Mouse (Mus musculus): Measurements from ENCODE around the gene Haspin. TPM values are rescaled to one million over a fixed set of nuclear protein-coding genes. Genes with fewer than 3 reads are reported as not detected.

The Haspin gene
- polyA plus RNA-seq, 1 experiment from 2014 or later = 12.5 TPM

- no peak overlapping the region for H3K4me3 ChIP-seq (replicated peaks; ENCODE audit: low read length)
- no peaks in the 10 kb centered on the region for H3K27me3 ChIP-seq (ENCODE audit: control insufficient read depth, insufficient read depth, low read length)
- 57% methylated on average over 5 of the region's 5 CpGs for WGBS
- H3K27ac ChIP-seq (ENCODE audit: low read length) = no peak overlapping the region
- H3K4me1 ChIP-seq (ENCODE audit: control insufficient read depth, insufficient read depth, low read length) = no peaks in the 10 kb centered on the region
- no peaks in the 10 kb centered on the region for H3K36me3 ChIP-seq (ENCODE audit: control insufficient read depth, insufficient read depth, low read length)
- H3K4me2 ChIP-seq (ENCODE audit: low read depth, low read length) = no peak overlapping the region
- no peak for ATAC-seq (ENCODE audit: insufficient read depth, low FRiP score)
- H3K9ac ChIP-seq (ENCODE audit: low read length) = no peak overlapping the region
- H3K9me3 ChIP-seq (replicated peaks; ENCODE audit: control insufficient read depth, low read length) = no peaks in the 10 kb centered on the region
Measured at GRCm38 (mm10) chr11:73098860-73099259, 39.2 kb downstream of the Haspin start.

DNA sequence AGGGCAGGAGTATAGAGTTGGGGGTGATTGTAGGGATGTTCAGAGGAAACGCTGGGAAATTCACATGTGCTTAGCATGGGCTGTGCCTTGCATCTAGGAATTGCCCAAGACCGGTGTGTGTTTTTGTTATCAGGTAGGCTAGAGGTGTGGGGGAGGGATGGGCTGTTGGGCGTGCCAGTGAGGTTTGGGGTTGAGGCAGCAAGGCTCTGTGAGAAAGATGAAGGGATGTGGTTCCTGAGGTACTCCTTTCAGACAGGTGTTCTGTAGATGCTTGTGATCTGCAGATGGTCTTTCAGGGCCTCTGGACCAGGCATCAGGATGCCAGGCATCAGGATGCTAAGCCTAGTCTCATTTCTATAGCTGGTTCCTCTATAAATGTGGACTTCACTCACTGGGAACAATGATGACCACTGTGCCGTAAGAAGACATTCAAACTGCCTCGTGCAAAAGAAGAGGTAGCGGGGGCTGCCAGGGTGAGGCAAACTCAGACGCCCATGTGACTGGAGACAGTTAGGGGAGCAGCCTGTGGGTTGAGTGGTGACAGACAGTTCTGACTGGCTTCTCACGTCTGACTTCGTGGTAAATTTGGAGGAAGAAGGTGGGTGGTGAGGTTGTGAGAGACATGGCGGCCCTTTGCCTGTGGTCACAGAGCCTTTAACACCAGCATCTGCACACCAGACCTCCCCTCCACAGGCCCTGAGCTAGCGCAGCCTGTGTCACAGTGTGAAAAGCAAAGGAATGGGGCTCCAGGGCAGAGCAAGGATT, 43.7 kb downstream of the Haspin start:
- no peaks in the 10 kb centered on the region for H3K27me3 ChIP-seq (ENCODE audit: control insufficient read depth, insufficient read depth, low read length)
- H3K4me2 ChIP-seq (ENCODE audit: low read depth, low read length) = no peak overlapping the region
- H3K9ac ChIP-seq (ENCODE audit: low read length) = no peak overlapping the region
- no peaks in the 10 kb centered on the region for H3K9me3 ChIP-seq (replicated peaks; ENCODE audit: control insufficient read depth, low read length)
- ATAC-seq (ENCODE audit: insufficient read depth, low FRiP score) = no peak
- 70% methylated on average over 11 of the region's 11 CpGs for WGBS
- no peaks in the 10 kb centered on the region for H3K36me3 ChIP-seq (ENCODE audit: control insufficient read depth, insufficient read depth, low read length)
- no peak overlapping the region for H3K4me3 ChIP-seq (replicated peaks; ENCODE audit: low read length)
- H3K27ac ChIP-seq (ENCODE audit: low read length) = no peak overlapping the region
- no peaks in the 10 kb centered on the region for H3K4me1 ChIP-seq (ENCODE audit: control insufficient read depth, insufficient read depth, low read length)

- 65% methylated on average over 7 of the region's 7 CpGs for WGBS
- H3K4me3 ChIP-seq (replicated peaks; ENCODE audit: low read length) = no peak overlapping the region
- ATAC-seq (ENCODE audit: insufficient read depth, low FRiP score) = no peak
Measured at GRCm38 (mm10) chr11:73092877-73093276, 45.2 kb downstream of the Haspin start.

DNA sequence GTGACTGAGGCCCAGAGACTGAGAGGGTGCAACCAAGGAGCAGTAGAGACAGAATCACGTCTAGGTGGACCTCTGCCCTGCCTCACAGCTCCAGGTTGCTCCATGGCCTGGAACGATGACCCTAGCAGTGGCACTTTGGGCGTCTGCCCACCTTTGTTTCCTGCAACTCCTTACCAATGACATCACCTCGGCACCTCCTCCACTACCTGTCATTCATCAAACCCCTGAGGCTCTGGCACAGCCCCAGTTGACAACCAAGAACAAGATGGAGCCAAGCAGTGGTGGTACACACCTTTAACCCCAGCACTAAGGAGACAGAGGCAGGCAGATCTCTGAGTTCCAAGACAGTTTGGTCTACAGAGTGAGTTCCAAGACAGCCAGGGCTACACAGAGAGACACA, 46.0 kb downstream of the Haspin start:
- Histone ChIP-seq H3K36me3 (ENCODE audit: control insufficient read depth, insufficient read depth, low read length) (no peaks in the 10 kb centered on the region), H3K27me3 (ENCODE audit: control insufficient read depth, insufficient read depth, low read length) (no peaks in the 10 kb centered on the region), H3K4me3 (replicated peaks; ENCODE audit: low read length) (no peak overlapping the region), H3K9ac (ENCODE audit: low read length) (no peak overlapping the region), H3K4me2 (ENCODE audit: low read depth, low read length) (no peak overlapping the region), H3K27ac (ENCODE audit: low read length) (no peak overlapping the region), H3K4me1 (ENCODE audit: control insufficient read depth, insufficient read depth, low read length) (no peaks in the 10 kb centered on the region), H3K9me3 (replicated peaks; ENCODE audit: control insufficient read depth, low read length) (no peaks in the 10 kb centered on the region)
- WGBS = 72% methylated on average over 4 of the region's 4 CpGs
- no peak for ATAC-seq (ENCODE audit: insufficient read depth, low FRiP score)

More at GRCm38 (mm10) chr11:73092877-73093276, 45.2 kb downstream of the Haspin start:
- Histone ChIP-seq H3K4me2 (ENCODE audit: low read depth, low read length) (no peak overlapping the region), H3K9ac (ENCODE audit: low read length) (no peak overlapping the region), H3K9me3 (replicated peaks; ENCODE audit: control insufficient read depth, low read length) (no peaks in the 10 kb centered on the region), H3K4me1 (ENCODE audit: control insufficient read depth, insufficient read depth, low read length) (no peaks in the 10 kb centered on the region), H3K27me3 (ENCODE audit: control insufficient read depth, insufficient read depth, low read length) (no peaks in the 10 kb centered on the region), H3K27ac (ENCODE audit: low read length) (no peak overlapping the region), H3K36me3 (ENCODE audit: control insufficient read depth, insufficient read depth, low read length) (no peaks in the 10 kb centered on the region)

DNA sequence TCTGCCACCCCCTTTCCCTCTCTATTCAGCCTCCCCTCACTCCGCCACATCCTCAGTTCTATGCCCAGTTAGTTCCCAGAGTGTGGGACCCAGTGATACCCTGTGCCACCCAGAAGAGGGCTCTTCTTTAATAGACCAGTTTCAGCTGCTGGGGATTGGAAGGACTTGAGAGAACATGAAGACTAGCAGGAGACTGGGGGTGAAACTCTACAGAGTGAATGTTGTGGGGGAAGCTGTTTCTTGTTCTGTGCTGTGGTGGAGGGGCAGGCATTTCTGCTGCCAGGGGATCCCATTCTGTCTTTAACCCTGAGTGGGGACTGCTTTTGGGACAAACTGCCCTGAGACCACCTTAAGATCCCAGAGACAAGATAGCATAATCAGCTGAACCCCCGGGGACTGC, 47.3 kb downstream of the Haspin start:
- H3K9ac ChIP-seq (ENCODE audit: low read length) = no peak overlapping the region
- WGBS = 90% methylated on average over 2 of the region's 2 CpGs
- H3K9me3 ChIP-seq (replicated peaks; ENCODE audit: control insufficient read depth, low read length) = no peaks in the 10 kb centered on the region
- H3K4me3 ChIP-seq (replicated peaks; ENCODE audit: low read length) = no peak overlapping the region
- no peak overlapping the region for H3K27ac ChIP-seq (ENCODE audit: low read length)
- H3K27me3 ChIP-seq (ENCODE audit: control insufficient read depth, insufficient read depth, low read length) = no peaks in the 10 kb centered on the region
- ATAC-seq (ENCODE audit: insufficient read depth, low FRiP score) = no peak
- no peak overlapping the region for H3K4me2 ChIP-seq (ENCODE audit: low read depth, low read length)
- H3K36me3 ChIP-seq (ENCODE audit: control insufficient read depth, insufficient read depth, low read length) = no peaks in the 10 kb centered on the region
- no peaks in the 10 kb centered on the region for H3K4me1 ChIP-seq (ENCODE audit: control insufficient read depth, insufficient read depth, low read length)

GRCm38 (mm10) chr11:73090283-73090682, 47.8 kb downstream of the Haspin start, which contains the start of gene Itgae:
Gene Itgae (plus strand): TSS chr11:73090583.
- Histone ChIP-seq H3K4me3 (replicated peaks; ENCODE audit: low read length) (no peak within 1 kb of the TSS), H3K27me3 (ENCODE audit: control insufficient read depth, insufficient read depth, low read length) (no peaks in the 10 kb centered on the region), H3K9me3 (replicated peaks; ENCODE audit: control insufficient read depth, low read length) (no peaks in the 10 kb centered on the region), H3K4me1 (ENCODE audit: control insufficient read depth, insufficient read depth, low read length) (peaks cover 3% of the 10 kb centered on the region; the same call in 1 of the 2 replicates), H3K36me3 (ENCODE audit: control insufficient read depth, insufficient read depth, low read length) (no peaks in the 10 kb centered on the region), H3K9ac (ENCODE audit: low read length) (no peak within 1 kb of the TSS), H3K4me2 (ENCODE audit: low read depth, low read length) (no peak within 1 kb of the TSS), H3K27ac (ENCODE audit: low read length) (no peak within 1 kb of the TSS)
- no peak for ATAC-seq (ENCODE audit: insufficient read depth, low FRiP score)
- WGBS = 67% methylated on average over 4 of the region's 4 CpGs

DNA sequence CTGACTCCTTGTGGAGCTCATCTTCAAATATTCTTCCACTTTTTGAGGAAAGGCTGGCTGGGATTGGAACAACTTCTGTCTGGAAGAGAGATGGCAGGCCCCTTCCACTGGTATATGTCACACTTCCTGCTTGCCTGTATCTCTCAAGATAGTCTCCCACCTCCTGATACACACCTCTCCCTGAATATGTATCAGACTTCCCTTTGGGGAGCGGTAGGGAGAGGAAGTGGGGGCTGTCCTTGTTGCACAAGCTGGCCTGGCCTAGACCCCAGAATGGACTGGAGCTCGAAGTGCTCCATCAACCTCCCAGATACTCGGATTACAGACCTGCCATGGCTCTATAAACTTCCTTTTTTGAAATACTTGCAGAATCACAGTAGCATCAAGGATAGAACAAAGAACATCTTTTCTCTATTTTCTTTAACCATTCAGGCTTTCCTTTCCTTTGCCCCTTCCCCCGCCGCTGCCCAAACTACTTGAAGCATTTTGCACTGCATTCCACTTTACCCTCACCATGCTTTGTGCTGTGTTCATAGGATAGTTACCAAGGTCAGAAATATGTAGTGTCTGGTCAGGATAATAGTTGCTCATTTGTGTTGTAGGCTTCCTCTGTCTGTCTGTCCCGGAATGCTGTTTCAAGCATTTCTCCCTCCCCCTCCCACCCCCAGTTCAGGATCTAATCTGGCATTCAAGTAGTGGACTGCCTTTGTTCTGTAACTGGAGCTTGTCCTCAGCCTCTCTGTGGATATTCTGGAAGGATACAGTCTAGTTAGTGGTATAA, 50.2 kb downstream of the Haspin start:
- Histone ChIP-seq H3K4me2 (ENCODE audit: low read depth, low read length) (no peak overlapping the region), H3K36me3 (ENCODE audit: control insufficient read depth, insufficient read depth, low read length) (no peaks in the 10 kb centered on the region), H3K27ac (ENCODE audit: low read length) (no peak overlapping the region), H3K4me1 (ENCODE audit: control insufficient read depth, insufficient read depth, low read length) (peaks cover 12% of the 10 kb centered on the region), H3K9ac (ENCODE audit: low read length) (no peak overlapping the region), H3K4me3 (replicated peaks; ENCODE audit: low read length) (no peak overlapping the region), H3K27me3 (ENCODE audit: control insufficient read depth, insufficient read depth, low read length) (no peaks in the 10 kb centered on the region), H3K9me3 (replicated peaks; ENCODE audit: control insufficient read depth, low read length) (no peaks in the 10 kb centered on the region)
- WGBS = 58% methylated on average over 6 of the region's 6 CpGs
- no peak for ATAC-seq (ENCODE audit: insufficient read depth, low FRiP score)

Other genes with a start within 250 kb of the Haspin start
- gene Atp2a3, start 177.1 kb downstream of the Haspin start, polyA plus RNA-seq (2015; fragmentation: Nextera tagmentation; extraction: Ambion mirVana) = 23.9 and 28.9 TPM in 2 replicates
- gene P2rx1, start 139.2 kb downstream of the Haspin start, polyA plus RNA-seq (2015; fragmentation: Nextera tagmentation; extraction: Ambion mirVana) = 25.4 and 30.6 TPM in 2 replicates
- gene Camkk1, start 119.3 kb downstream of the Haspin start, polyA plus RNA-seq (2015; fragmentation: Nextera tagmentation; extraction: Ambion mirVana) = 13.9 and 15.5 TPM in 2 replicates
- gene Ncbp3, start 90.5 kb downstream of the Haspin start, polyA plus RNA-seq (2015; fragmentation: Nextera tagmentation; extraction: Ambion mirVana) = 10.8 and 11.1 TPM in 2 replicates
- gene Itgae, start 47.7 kb downstream of the Haspin start, polyA plus RNA-seq (2015; fragmentation: Nextera tagmentation; extraction: Ambion mirVana) = 0.31 and 0.36 TPM in 2 replicates
- gene P2rx5, start 22.1 kb upstream of the Haspin start, polyA plus RNA-seq (2015; fragmentation: Nextera tagmentation; extraction: Ambion mirVana) = 0.36 and 0.65 TPM in 2 replicates
- 94.1 and 101 TPM in 2 replicates for gene Emc6, start 38.7 kb upstream of the Haspin start, polyA plus RNA-seq (2015; fragmentation: Nextera tagmentation; extraction: Ambion mirVana)
- gene Tax1bp3, start 38.8 kb upstream of the Haspin start, polyA plus RNA-seq (2015; fragmentation: Nextera tagmentation; extraction: Ambion mirVana) = 214 and 230 TPM in 2 replicates
- 18.3 and 19.6 TPM in 2 replicates for gene Ctns, start 60.7 kb upstream of the Haspin start, polyA plus RNA-seq (2015; fragmentation: Nextera tagmentation; extraction: Ambion mirVana)
- 3.3 and 4.0 TPM in 2 replicates for gene Shpk, start 61.2 kb upstream of the Haspin start, polyA plus RNA-seq (2015; fragmentation: Nextera tagmentation; extraction: Ambion mirVana)
- gene Trpv1, start 96.0 kb upstream of the Haspin start, polyA plus RNA-seq (2015; fragmentation: Nextera tagmentation; extraction: Ambion mirVana) = not detected in 2 replicates
- 0.40 and 0.47 TPM in 2 replicates for gene Trpv3, start 129.1 kb upstream of the Haspin start, polyA plus RNA-seq (2015; fragmentation: Nextera tagmentation; extraction: Ambion mirVana)
- gene Aspa, start 191.3 kb upstream of the Haspin start, polyA plus RNA-seq (2015; fragmentation: Nextera tagmentation; extraction: Ambion mirVana) = 4.2 and 4.5 TPM in 2 replicates
- not detected in 2 replicates for gene Gm49340, start 191.4 kb upstream of the Haspin start, polyA plus RNA-seq (2015; fragmentation: Nextera tagmentation; extraction: Ambion mirVana)
- gene Spata22, start 191.4 kb upstream of the Haspin start, polyA plus RNA-seq (2015; fragmentation: Nextera tagmentation; extraction: Ambion mirVana) = 0.27 TPM in 1 of 2 replicates, not detected in the other
- not detected in 2 replicates for gene Olfr20, start 212.5 kb upstream of the Haspin start, polyA plus RNA-seq (2015; fragmentation: Nextera tagmentation; extraction: Ambion mirVana)
- not detected in 2 replicates for gene Olfr376, start 233.0 kb upstream of the Haspin start, polyA plus RNA-seq (2015; fragmentation: Nextera tagmentation; extraction: Ambion mirVana)